Mouse (Mus musculus) testis, adult 10 weeks (tissue): Measurements from ENCODE around the gene Magea5. TPM values are rescaled to one million over a fixed set of nuclear protein-coding genes. Genes with fewer than 3 reads are reported as not detected.

Experiments
- polyA plus RNA-seq: library from polyadenylated mRNA; stranded (reverse); fragments of 350-450 nt; fragmentation: Illumina TruSeq; extraction: RNeasy Lipid Tissue Mini Kit (QIAGEN cat#74804); gene quantifications from one replicate; pipeline ENCODE4 v1.2.3, GENCODE M21; 2014; ENCODE audit warnings: low read depth, low replicate concordance

The Magea5 gene
- polyA plus RNA-seq: 2.6 TPM

DNA sequence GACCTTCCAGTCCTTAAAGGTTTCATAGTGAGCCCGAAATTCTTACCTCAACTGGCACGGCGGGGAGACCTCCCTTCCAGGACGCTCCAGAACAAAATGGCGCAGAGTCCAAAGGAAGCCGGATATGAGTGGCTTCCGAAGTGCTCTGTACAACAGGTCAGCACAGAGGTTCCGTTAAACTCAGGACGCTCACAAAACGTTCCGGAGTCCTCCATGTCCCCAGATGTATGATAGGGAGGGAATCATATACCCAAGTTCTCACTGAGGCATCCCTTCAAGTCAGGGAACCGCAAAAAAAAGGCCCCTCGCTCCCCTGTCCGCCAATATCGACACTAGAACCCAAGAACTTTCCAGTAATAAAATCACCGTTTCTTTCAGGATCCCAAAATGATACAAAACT is at the start of gene Magea5:
Gene Magea5, minus strand, starts transcription at position 101 of the 400 bp plus-strand sequence.

DNA sequence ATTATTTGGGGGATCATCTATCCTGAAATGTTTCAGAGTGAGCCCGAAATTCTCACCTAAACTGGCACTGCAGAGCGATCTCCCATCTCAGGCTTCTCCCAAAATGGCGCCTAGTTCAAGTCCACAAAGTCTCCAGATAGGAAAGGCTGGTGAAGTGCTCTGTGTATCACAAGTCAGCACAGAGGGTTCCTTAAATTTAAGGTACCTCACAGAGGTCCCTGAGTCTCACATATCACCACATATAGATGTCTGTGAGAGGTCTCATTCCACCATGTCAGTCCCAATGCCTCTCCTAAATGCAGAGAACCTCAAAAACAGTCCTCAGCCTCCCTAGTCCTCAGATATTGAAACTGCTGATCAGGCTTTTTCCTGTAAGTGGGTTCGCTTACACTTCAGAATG is 30.6 kb upstream of the Magea5 start, which contains the start of gene Magea2:
Gene Magea2, minus strand, starts transcription at position 101 of the 400 bp plus-strand sequence.

GRCm38 (mm10) chrX:155089693-155090092 is 26.7 kb upstream of the Magea5 start, which contains the start of gene Magea1:
TSS of gene Magea1 (minus strand) at chrX:155089793.

Other genes starting within 250 kb of the Magea5 start
- 24.0 TPM for gene Cldn34b1, start 172.9 kb downstream of the Magea5 start, polyA plus RNA-seq
- 1.1 TPM for gene Magea6, start 127.2 kb downstream of the Magea5 start, polyA plus RNA-seq
- 1.5 TPM for gene Magea3, start 113.6 kb downstream of the Magea5 start, polyA plus RNA-seq
- 3.0 TPM for gene Magea8, start 67.3 kb downstream of the Magea5 start, polyA plus RNA-seq
- not detected for gene Magea1, start 26.6 kb upstream of the Magea5 start, polyA plus RNA-seq
- gene Magea2, start 30.5 kb upstream of the Magea5 start, polyA plus RNA-seq: 1.2 TPM
- gene Cldn34b2, start 65.3 kb upstream of the Magea5 start, polyA plus RNA-seq: 31.6 TPM
- 21.9 TPM for gene Sat1, start 153.3 kb upstream of the Magea5 start, polyA plus RNA-seq
- gene Acot9, start 199.3 kb upstream of the Magea5 start, polyA plus RNA-seq: 116 TPM